Mouse (Mus musculus) CD4-positive helper T cell, adult 2 months (primary cell): ENCODE results near the gene Rae1.

Experiments
- DNase-seq: peaks from one replicate; pipeline ENCODE4 v3.0.0-alpha.2; 2012; ENCODE audit warnings: low read depth, missing footprints, low spot score

Rae1 gene

DNA sequence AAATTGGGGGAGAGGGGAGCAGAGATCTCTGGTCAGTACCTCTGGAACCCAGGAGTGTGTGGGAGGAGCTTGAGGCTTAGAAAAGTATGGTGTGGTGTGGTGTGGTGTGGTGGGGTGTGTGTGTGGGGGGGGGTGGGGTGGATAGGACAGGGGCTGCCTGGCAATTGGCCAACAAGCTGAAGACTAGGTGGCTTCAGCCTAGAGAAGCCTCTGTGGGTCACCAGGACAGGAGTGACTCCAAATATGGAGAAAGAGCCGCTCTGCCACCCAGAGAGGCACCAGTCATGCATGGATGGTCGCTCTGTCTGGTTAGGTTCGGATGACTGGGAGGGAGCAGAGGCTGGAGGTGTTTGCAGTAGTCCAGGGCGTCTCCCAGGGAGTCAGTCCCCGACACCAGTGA is 47.6 kb downstream of the Rae1 start:
- DNase-seq, result no peak

GRCm38 (mm10) chr2:173048041-173048745 is 48.3 kb downstream of the Rae1 start:
- DNase-seq, result peak; percentile 66

- no peak for DNase-seq
These were observed 49.3 kb downstream of the Rae1 start for GRCm38 (mm10) chr2:173049231-173049630.

GRCm38 (mm10) chr2:173049817-173050216 is 49.9 kb downstream of the Rae1 start:
- DNase-seq, result no peak

DNA sequence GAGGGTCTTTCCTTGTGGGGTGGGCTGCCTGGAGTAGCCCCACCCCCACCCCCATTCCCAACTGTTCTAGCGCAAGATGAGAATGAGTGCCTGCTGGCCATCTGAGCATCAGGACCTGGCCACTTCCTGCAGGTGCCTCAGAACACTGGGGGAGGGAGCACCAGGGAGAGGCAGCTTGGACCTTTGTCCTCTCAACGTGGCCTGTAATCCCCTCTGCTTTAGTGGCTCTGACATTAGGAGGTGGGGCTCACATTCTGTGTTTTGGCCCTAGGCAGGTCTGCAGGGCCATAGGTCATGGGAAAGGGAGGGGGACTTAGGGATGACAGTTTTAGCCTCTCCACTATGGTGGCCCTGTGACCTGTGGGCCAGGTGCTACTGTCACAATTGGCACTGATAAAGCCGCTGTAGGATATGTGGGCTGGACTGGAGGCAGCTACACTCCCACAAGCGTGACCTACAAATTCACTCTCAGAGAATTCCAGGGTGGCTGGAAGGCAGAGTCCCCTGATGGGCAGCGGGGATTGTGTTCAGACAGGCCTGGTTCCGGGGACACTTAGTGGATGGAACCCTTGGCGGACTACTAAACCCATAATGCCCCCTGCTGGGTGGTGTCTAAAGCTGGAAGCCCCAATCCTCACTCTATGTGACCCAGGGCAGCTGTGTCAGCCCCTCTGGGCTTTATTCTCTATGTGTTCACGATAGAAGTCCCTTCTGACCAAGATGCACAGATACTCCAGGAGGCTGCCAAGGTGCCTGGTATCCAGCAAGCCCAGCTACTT is 50.9 kb downstream of the Rae1 start:
- DNase-seq, result no peak

GRCm38 (mm10) chr2:173052881-173053280 is 53.0 kb downstream of the Rae1 start:
- no peak for DNase-seq

- DNase-seq, result peak; percentile 87
These were observed 53.9 kb downstream of the Rae1 start for GRCm38 (mm10) chr2:173053846-173054245.

- peak; percentile 57 for DNase-seq
These were observed 56.5 kb downstream of the Rae1 start for GRCm38 (mm10) chr2:173056303-173056881.

GRCm38 (mm10) chr2:173056882-173057315 is 57.0 kb downstream of the Rae1 start:
- peak; percentile 64 for DNase-seq

DNA sequence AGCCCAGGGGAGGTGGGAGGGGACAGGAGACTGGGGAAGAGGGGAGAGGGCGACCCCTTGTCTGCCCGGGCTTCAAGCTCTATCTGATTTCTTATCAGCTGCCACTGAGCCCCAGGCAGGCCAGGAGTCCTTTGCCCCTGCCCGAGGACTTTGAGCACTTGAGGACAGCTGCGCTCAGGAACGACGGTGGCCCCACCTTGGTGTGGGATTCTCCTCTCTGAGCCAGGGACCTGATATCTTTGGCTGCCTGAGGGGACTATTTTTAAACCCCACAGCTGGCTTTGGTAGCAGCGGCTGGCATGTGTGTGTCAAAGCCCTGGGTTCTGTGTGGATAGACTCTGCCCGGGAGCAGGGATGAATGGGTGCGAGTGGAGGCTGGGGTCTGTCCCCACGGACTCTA is 57.7 kb downstream of the Rae1 start:
- DNase-seq, result no peak

- DNase-seq, result no peak
These were observed 58.3 kb downstream of the Rae1 start for GRCm38 (mm10) chr2:173058263-173058662.

DNA sequence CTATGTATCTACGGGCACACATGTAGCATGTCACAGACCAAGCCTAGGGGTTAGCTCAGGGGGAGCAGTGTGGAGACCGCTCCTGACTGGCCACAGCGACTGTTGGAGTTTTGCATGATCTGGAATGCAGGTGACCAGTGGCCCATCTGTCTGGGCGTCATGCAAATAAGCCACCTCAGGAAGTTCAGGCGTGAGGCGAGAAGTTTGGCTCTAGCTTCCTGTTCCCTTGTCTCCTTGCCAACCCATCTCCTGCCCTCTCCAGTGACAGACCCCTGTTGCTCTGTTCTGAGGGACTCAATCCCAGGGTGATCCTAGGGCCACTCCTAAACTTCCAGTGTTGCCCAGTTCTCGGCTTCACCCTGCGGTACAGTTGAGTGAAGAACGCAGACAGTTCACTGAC is 60.5 kb downstream of the Rae1 start:
- DNase-seq, result no peak

DNA sequence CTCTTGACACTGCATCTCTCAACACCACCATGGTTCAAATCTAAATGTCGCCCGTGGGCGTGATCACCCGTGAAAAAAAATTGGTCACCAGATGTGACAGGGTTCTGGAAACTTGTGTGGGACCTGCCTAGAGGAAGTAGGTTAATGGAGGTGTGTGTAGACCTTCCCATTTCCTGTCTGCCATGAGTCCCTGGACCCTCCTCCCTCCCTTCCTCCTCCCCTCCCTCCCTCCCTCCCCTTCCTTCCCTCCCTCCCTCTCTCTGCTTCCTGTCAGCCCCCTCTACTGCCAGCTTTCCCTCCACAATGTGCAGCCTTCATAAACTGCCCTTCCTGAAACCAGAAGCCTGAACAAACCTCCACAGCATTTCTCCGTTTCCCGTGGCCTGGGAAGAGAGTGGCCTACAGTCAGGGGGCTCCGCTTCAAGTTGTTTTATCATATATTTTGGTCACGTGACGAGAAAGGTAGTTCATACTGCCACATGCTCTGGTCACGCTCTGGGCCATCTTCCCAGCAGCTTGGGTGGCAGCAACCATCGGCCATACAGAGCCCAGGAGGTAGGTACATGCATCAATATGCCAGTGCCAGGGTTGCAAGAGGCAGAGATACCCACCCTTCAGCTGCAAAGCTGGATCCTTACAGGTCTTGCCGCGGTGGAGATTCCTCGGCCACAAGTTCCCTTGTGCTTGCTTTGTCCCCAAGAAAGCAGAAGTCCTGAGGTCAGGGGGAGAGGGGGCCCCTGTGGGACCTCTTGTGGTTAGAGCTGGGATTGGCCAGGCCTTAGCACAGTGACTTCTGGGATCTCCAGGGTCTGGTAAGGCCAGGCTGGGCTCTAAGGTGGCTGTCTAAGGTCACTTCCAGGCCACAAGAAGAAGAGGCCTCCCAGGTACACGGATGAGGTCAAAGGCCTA is 61.8 kb downstream of the Rae1 start:
- DNase-seq, result peak; percentile 57

GRCm38 (mm10) chr2:173063219-173063618 is 63.3 kb downstream of the Rae1 start:
- peak; percentile 73 for DNase-seq

- DNase-seq, result no peak
These were observed 64.9 kb downstream of the Rae1 start for GRCm38 (mm10) chr2:173064864-173065263.
